Mouse (Mus musculus): Measurements from ENCODE around the gene Kcnk6. TPM values are rescaled to one million over a fixed set of nuclear protein-coding genes. Genes with fewer than 3 reads are reported as not detected.
"Not testable (repeated sequence)": the region's sequence is repeated elsewhere in the genome, so short reads cannot be mapped to it uniquely, and the experiment has no call there.

The Kcnk6 gene
- polyA plus RNA-seq, 1 experiment from 2014 or later, result 1.2 TPM

DNA sequence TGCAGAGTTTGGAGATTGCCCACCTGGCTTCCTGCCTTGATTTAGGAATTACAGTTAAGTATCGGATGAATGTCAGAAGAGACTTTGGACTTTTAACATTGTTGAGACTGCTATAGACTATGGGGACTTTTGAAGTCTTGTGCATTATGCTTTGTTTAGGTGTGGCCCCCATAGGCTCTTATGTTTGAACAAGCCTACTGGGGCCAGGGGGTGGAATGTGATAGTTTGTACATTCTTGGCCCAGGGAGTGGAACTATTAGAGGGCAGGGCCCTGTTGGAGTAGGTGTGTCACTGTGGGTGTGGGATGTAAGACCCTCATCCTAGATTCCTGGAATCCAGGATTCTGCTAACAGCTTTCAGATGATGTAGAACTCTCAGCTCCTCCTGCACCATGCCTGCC is 38.1 kb downstream of the Kcnk6 start:
- not testable (repeated sequence) for H3K9ac ChIP-seq (ENCODE audit: low read length); H3K4me2 ChIP-seq (ENCODE audit: low read depth); H3K36me3 ChIP-seq (ENCODE audit: control insufficient read depth, insufficient read depth, low read length); DNase-seq (ENCODE audit: low spot score); H3K27ac ChIP-seq (ENCODE audit: low read depth, low read length); H3K9me3 ChIP-seq (ENCODE audit: control insufficient read depth, low read length); H3K4me3 ChIP-seq (ENCODE audit: low read depth, low read length); H3K27me3 ChIP-seq (ENCODE audit: control insufficient read depth, insufficient read depth, low read length); ATAC-seq (ENCODE audit: insufficient read depth, low FRiP score, low TSS enrichment); H3K4me1 ChIP-seq (ENCODE audit: control insufficient read depth, insufficient read depth, low read length)
- 93% methylated on average over 1 of the region's 1 CpGs for WGBS

DNA sequence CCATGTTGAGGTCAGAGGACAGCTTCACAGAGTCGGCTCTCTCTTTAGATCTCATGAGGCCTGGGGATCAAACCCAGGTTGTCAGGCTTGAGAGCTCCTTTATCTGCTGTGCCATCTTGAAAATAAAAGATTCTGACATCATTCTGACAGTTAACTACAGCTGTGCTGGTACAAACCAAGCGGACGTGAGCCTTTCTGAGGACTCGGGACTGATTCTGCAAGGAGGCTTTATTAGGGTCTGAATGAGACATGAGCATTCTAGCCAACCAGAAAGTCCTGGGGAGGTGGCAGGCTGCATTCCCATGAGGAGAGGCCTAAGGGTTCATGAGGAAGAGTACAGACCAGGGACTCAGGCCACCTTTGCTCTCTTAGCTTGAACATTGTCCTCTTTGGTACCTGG is 51.0 kb downstream of the Kcnk6 start:
- H3K27ac ChIP-seq (ENCODE audit: low read depth, low read length); H3K27me3 ChIP-seq (ENCODE audit: control insufficient read depth, insufficient read depth, low read length); H3K4me2 ChIP-seq (ENCODE audit: low read depth); DNase-seq (ENCODE audit: low spot score); H3K9me3 ChIP-seq (ENCODE audit: control insufficient read depth, low read length); ATAC-seq (ENCODE audit: insufficient read depth, low FRiP score, low TSS enrichment); H3K9ac ChIP-seq (ENCODE audit: low read length); H3K4me3 ChIP-seq (ENCODE audit: low read depth, low read length); H3K36me3 ChIP-seq (ENCODE audit: control insufficient read depth, insufficient read depth, low read length): not testable (repeated sequence)
- peaks cover 12% of the 10 kb centered on the region for H3K4me1 ChIP-seq (ENCODE audit: control insufficient read depth, insufficient read depth, low read length)
- 90% methylated on average over 4 of the region's 4 CpGs for WGBS

DNA sequence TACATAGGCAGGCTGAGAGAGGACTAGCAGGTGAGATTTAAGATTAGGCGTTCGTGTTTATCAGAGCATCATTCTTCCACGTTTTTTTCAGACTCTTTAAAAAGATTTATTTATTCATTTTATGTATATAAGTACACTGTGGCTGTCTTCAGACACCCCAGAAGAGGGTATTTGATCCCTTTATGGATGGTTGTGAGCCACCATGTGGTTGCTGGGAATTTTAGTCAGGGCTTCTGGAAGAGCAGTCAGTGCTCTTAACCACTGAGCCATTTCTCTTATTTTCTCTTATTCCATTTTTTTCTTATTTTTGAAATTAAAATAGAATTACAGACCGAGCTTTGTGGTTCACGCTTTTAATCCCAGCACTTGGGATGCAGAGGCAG is 51.5 kb downstream of the Kcnk6 start:
- DNase-seq (ENCODE audit: low spot score) (no peak), ATAC-seq (ENCODE audit: insufficient read depth, low FRiP score, low TSS enrichment) (0 out of 2 replicates have a peak, but pooled peaks have one; percentile 20)
- Histone ChIP-seq H3K9ac (ENCODE audit: low read length) (no peak overlapping the region), H3K27ac (ENCODE audit: low read depth, low read length) (no peak overlapping the region), H3K4me2 (ENCODE audit: low read depth) (peak overlapping the region; percentile 12), H3K36me3 (ENCODE audit: control insufficient read depth, insufficient read depth, low read length) (peaks cover 1% of the 10 kb centered on the region; the same call in 1 of the 2 replicates), H3K4me1 (ENCODE audit: control insufficient read depth, insufficient read depth, low read length) (peaks cover 12% of the 10 kb centered on the region), H3K27me3 (ENCODE audit: control insufficient read depth, insufficient read depth, low read length) (no peaks in the 10 kb centered on the region), H3K4me3 (ENCODE audit: low read depth, low read length) (peak overlapping the region; percentile 81), H3K9me3 (ENCODE audit: control insufficient read depth, low read length) (no peaks in the 10 kb centered on the region)
- 45% methylated on average over 5 of the region's 5 CpGs for WGBS

DNA sequence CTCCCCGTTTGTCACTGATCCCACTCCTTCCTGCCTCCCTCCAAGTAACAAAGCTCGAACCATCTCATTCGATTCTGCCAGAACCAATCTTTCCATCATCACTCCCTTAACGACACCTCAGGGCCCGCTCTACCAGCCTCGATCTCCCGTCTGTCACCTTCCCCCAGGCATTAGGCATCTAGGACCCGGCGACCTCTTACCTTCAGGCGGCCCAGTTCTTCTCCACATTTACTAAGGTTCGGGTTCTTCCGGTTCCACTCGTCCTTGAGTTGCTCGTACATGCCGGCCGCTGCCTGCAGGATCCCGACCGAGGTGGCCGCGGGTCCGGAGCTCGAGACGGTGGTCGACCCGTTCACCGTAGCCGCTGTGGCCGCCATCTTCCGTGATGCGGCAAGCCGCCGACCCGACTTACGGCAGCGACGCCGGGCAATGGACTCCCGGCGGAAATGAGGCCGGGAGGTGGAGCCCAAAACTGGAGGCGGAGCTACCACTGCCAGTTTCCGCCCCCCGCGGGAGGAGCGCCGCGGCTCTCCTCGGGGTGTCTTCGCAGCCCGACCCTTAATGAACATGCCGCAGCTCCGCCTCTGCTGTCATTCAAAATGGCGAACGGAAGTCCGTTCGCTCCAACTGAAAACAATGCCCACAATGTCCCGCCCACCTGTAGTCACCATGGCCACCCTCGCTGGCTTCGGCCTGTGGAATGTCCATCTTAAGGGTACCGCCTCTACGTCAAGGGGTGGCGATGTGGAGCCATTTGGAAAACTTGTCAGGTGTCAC is 52.0 kb downstream of the Kcnk6 start, which contains the start of gene Psmd8:
Gene Psmd8, minus strand, starts transcription at position 625 of the 777 bp plus-strand sequence.
- Histone ChIP-seq H3K9me3 (ENCODE audit: control insufficient read depth, low read length) (no peaks in the 10 kb centered on the region), H3K4me1 (ENCODE audit: control insufficient read depth, insufficient read depth, low read length) (peaks cover 12% of the 10 kb centered on the region), H3K36me3 (ENCODE audit: control insufficient read depth, insufficient read depth, low read length) (peaks cover 3% of the 10 kb centered on the region; the same call in 1 of the 2 replicates), H3K4me3 (ENCODE audit: low read depth, low read length) (peak within 1 kb of the TSS; percentile 81), H3K27me3 (ENCODE audit: control insufficient read depth, insufficient read depth, low read length) (no peaks in the 10 kb centered on the region), H3K27ac (ENCODE audit: low read depth, low read length) (0 out of 2 replicates have a peak within 1 kb of the TSS, but pooled peaks have one; percentile 30), H3K4me2 (ENCODE audit: low read depth) (peak within 1 kb of the TSS; percentile 80), H3K9ac (ENCODE audit: low read length) (peak within 1 kb of the TSS; percentile 80)
- under 1% methylated on average over 62 of the region's 62 CpGs for WGBS
- ATAC-seq (ENCODE audit: insufficient read depth, low FRiP score, low TSS enrichment), result peak; percentile 93
- DNase-seq (ENCODE audit: low spot score), result peak; percentile 98

DNA sequence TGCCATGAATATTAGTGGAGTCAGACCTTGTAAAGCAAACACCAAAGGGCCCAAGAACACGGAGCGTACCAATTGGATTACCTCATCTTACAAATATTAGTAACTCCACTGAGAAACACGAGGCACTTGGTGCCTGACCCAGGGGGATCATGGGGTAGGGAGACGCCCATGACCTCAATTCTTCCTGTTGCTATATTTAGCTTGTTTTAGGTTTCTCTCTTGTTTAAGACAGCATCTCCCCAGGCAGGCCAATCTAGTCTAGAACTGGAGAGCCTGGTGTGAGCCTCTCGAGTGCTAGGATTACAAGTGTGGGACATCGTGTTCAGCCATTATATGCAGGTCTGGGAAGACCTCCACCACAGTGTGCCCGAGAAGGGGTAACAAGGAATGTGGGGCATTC is 53.0 kb downstream of the Kcnk6 start:
- H3K4me1 ChIP-seq (ENCODE audit: control insufficient read depth, insufficient read depth, low read length), result peaks cover 12% of the 10 kb centered on the region
- no peak overlapping the region for H3K27ac ChIP-seq (ENCODE audit: low read depth, low read length)
- H3K9me3 ChIP-seq (ENCODE audit: control insufficient read depth, low read length), result no peaks in the 10 kb centered on the region
- ATAC-seq (ENCODE audit: insufficient read depth, low FRiP score, low TSS enrichment), result no peak
- peak overlapping the region; percentile 81 for H3K4me3 ChIP-seq (ENCODE audit: low read depth, low read length)
- WGBS, result 61% methylated on average over 7 of the region's 7 CpGs
- H3K27me3 ChIP-seq (ENCODE audit: control insufficient read depth, insufficient read depth, low read length), result peaks cover 3% of the 10 kb centered on the region; the same call in 1 of the 2 replicates
- DNase-seq (ENCODE audit: low spot score), result no peak
- H3K36me3 ChIP-seq (ENCODE audit: control insufficient read depth, insufficient read depth, low read length), result peaks cover 13% of the 10 kb centered on the region
- peak overlapping the region; percentile 80 for H3K4me2 ChIP-seq (ENCODE audit: low read depth)
- no peak overlapping the region for H3K9ac ChIP-seq (ENCODE audit: low read length)

DNA sequence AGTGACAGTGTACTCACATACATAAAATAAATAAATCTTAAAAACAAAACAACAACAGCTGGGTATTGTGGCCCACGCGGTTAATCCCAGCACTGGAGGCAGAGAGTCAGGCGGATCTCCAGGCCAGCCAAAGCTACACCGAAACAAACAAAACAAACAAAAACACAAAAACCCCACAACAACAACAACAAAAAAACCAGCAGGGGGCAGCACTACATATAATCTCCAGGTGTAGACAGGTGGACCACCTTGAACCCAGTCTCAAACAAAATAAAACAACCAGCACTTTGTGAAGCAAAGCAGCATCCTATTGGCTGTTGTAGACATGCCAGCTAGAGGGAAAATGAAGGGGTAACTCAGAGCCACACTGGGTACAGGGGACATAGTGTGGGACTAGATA is 54.2 kb downstream of the Kcnk6 start:
- DNase-seq (ENCODE audit: low spot score) (no peak), ATAC-seq (ENCODE audit: insufficient read depth, low FRiP score, low TSS enrichment) (no peak)
- Histone ChIP-seq H3K4me1 (ENCODE audit: control insufficient read depth, insufficient read depth, low read length) (peaks cover 12% of the 10 kb centered on the region), H3K9me3 (ENCODE audit: control insufficient read depth, low read length) (no peaks in the 10 kb centered on the region), H3K4me2 (ENCODE audit: low read depth) (no peak overlapping the region), H3K9ac (ENCODE audit: low read length) (no peak overlapping the region), H3K27me3 (ENCODE audit: control insufficient read depth, insufficient read depth, low read length) (peaks cover 12% of the 10 kb centered on the region), H3K27ac (ENCODE audit: low read depth, low read length) (no peak overlapping the region), H3K4me3 (ENCODE audit: low read depth, low read length) (no peak overlapping the region), H3K36me3 (ENCODE audit: control insufficient read depth, insufficient read depth, low read length) (peaks cover 19% of the 10 kb centered on the region)
- 94% methylated on average over 4 of the region's 4 CpGs for WGBS

DNA sequence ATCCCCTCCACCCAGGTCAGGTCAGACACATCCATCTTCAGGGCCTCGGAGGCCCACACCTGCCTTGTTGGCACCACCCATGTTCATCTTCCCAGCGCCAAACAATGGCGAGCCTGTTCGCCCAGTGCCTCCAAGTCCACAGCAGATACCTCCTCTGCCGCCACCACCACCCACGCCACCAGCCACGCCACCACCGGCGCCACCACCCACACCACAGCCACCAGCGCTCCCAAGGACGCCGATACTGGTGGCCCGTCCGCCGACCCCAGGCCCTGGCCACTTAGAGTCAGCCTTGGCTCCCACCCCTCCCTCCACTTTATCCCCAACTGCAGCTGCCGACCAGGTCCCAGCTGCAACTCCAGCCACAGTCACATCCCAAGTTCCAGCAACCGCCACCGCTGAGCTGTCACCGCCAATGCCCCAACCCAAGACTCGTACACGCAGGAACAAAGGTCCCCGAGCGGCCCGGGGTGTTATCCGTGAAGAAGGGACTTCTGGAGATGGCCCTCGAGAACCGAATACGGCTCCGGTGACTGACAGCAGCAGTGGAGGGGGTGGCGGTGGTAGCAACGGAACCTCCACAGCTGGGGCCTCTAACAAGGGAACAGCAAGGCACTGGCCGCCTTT is 59.8 kb downstream of the Kcnk6 start:
- Histone ChIP-seq H3K9me3 (ENCODE audit: control insufficient read depth, low read length) (no peaks in the 10 kb centered on the region), H3K36me3 (ENCODE audit: control insufficient read depth, insufficient read depth, low read length) (peaks cover 19% of the 10 kb centered on the region), H3K27me3 (ENCODE audit: control insufficient read depth, insufficient read depth, low read length) (peaks cover 36% of the 10 kb centered on the region), H3K4me3 (ENCODE audit: low read depth, low read length) (peak overlapping the region; percentile 10; the same call in 1 of the 2 replicates), H3K9ac (ENCODE audit: low read length) (no peak overlapping the region), H3K4me2 (ENCODE audit: low read depth) (no peak overlapping the region), H3K4me1 (ENCODE audit: control insufficient read depth, insufficient read depth, low read length) (peaks cover 16% of the 10 kb centered on the region), H3K27ac (ENCODE audit: low read depth, low read length) (no peak overlapping the region)
- no peak for DNase-seq (ENCODE audit: low spot score)
- WGBS, result 29% methylated on average over 28 of the region's 32 CpGs
- no peak for ATAC-seq (ENCODE audit: insufficient read depth, low FRiP score, low TSS enrichment)

Measured in neural tube, embryonic 11.5 days (tissue).